Mouse (Mus musculus) G1E (cell line): ENCODE data around the gene Itgb5.

ENCODE experiments used
- CTCF ChIP-seq: IDR thresholded peaks from 2 replicates; pipeline ENCODE4 v1.5.1; 2012; ENCODE audit warnings: low read depth, low read length, inconsistent platforms, mixed read lengths
- GATA1 ChIP-seq: IDR thresholded peaks from 2 replicates; pipeline ENCODE4 v1.6.1; 2012; ENCODE audit warnings: borderline replicate concordance, low read length, inconsistent platforms, mixed read lengths
- GATA2 ChIP-seq: IDR thresholded peaks from 2 replicates; pipeline ENCODE4 v1.6.1; 2012; ENCODE audit warnings: low read depth, low read length, inconsistent platforms, borderline replicate concordance
- POLR2AphosphoS5 ChIP-seq: IDR thresholded peaks from 2 replicates; pipeline ENCODE4 v1.6.1; 2012; ENCODE audit warnings: low read depth, low read length, inconsistent platforms; ENCODE audit not compliant: insufficient replicate concordance
- TAL1 ChIP-seq: conservative IDR thresholded peaks from 2 replicates; pipeline ENCODE4 v1.6.1; 2012; ENCODE audit warnings: low read depth, low read length, inconsistent platforms, mixed read lengths

DNA sequence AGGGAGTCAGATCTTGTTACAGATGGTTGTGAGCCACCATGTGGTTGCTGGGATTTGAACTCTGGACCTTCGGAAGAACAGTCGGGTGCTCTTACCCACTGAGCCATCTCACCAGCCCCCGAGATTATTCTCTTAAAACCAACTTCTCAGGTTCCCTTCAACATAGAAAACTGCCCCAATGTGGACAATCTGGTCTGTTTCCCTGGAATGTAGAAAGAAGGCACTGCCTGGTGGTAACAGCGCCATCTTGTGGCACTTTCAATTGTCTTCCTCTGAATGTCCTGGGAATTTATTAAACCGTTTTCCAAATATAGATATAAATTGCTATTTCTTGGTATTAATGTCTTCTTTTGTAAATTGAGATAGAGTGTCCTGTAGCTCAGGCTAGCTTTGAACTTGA lies 31.6 kb upstream of the Itgb5 start:
- peak; percentile 45; the same call in 1 of the 2 replicates for TF ChIP-seq CTCF
- no peak for TF ChIP-seq TAL1
- no peak for TF ChIP-seq POLR2AphosphoS5
- no peak for TF ChIP-seq GATA1
- no peak for TF ChIP-seq GATA2
